Mouse (Mus musculus) heart, adult 11 months (tissue): ENCODE results near the gene Olfr1454.

Source experiments
- DNase-seq: peaks from one replicate; pipeline ENCODE4 v3.0.0; 2022

Gene Olfr1454

GRCm38 (mm10) chr19:13060310-13060709 is at the start of gene Olfr1454:
Olfr1454 (plus strand) TSS chr19:13060610.
- no peak for DNase-seq

- DNase-seq = no peak
These were observed 32.2 kb upstream of the Olfr1454 start, which contains the start of gene Olfr1453 for GRCm38 (mm10) chr19:13028227-13028626. Olfr1453 (minus strand) TSS chr19:13028327.

- DNase-seq = no peak
These were observed 33.5 kb downstream of the Olfr1454 start for GRCm38 (mm10) chr19:13093908-13094307.

- no peak for DNase-seq
These were observed 37.4 kb downstream of the Olfr1454 start, which contains the start of gene Olfr1457 for GRCm38 (mm10) chr19:13097791-13098190. Olfr1457 (minus strand) TSS chr19:13097891.

- DNase-seq = no peak
These were observed 46.3 kb downstream of the Olfr1454 start, which contains the start of gene Olfr1458 for GRCm38 (mm10) chr19:13106675-13107074. Olfr1458 (minus strand) TSS chr19:13106775.
